Mouse (Mus musculus) large intestine, adult 2 months (tissue): ENCODE data around the gene Swsap1. TPM values are rescaled to one million over a fixed set of nuclear protein-coding genes. Genes with fewer than 3 reads are reported as not detected.

ENCODE experiments used
- DNase-seq: peaks from one replicate; pipeline ENCODE4 v3.0.0-alpha.2; 2012; ENCODE audit warnings: low read depth, low spot score
- WGBS: fragments of 180-500 bp; shearing (Covaris S2); methylation state at CpG from one replicate; pipeline ENCODE4 v1.1.7; 2018; 5-methylcytosine and 5-hydroxymethylcytosine counted together
- polyA plus RNA-seq: library from polyadenylated mRNA; depleted of rRNA; stranded (reverse); fragments of >200 nt; gene quantifications from 2 replicates; pipeline ENCODE4 v1.2.3, GENCODE M21; 2012; rRNA removed

The Swsap1 gene
- polyA plus RNA-seq, 1 experiment = 8.0 TPM

GRCm38 (mm10) chr9:22002194-22003162, 46.9 kb downstream of the Swsap1 start, which contains the start of the genes Ccdc151 and Prkcsh:
Gene Ccdc151, minus strand, starts transcription at chr9:22002634.
Gene Prkcsh, plus strand, starts transcription at chr9:22002806.
- 7% methylated on average over 57 of the region's 57 CpGs for WGBS
- DNase-seq = peak; percentile 99

- DNase-seq = no peak
- WGBS = under 1% methylated on average over 18 of the region's 18 CpGs
Measured at GRCm38 (mm10) chr9:22003163-22003554, 47.6 kb downstream of the Swsap1 start.

GRCm38 (mm10) chr9:22004546-22004945, 49.0 kb downstream of the Swsap1 start:
- 66% methylated on average over 12 of the region's 12 CpGs for WGBS
- no peak for DNase-seq

Other genes starting within 250 kb of the Swsap1 start
- 64.7 and 74.0 TPM in 2 replicates for gene Ldlr, start 232.3 kb upstream of the Swsap1 start, polyA plus RNA-seq
- 28.5 and 31.7 TPM in 2 replicates for gene Spc24, start 195.5 kb upstream of the Swsap1 start, polyA plus RNA-seq
- gene Kank2, start 157.0 kb upstream of the Swsap1 start, polyA plus RNA-seq = 11.3 and 16.0 TPM in 2 replicates
- gene Angptl8, start 120.2 kb upstream of the Swsap1 start, polyA plus RNA-seq = 6.2 and 7.6 TPM in 2 replicates
- gene Dock6, start 103.1 kb upstream of the Swsap1 start, polyA plus RNA-seq = 52.5 and 66.4 TPM in 2 replicates
- gene Rab3d, start 37.6 kb upstream of the Swsap1 start, polyA plus RNA-seq = 70.2 and 84.5 TPM in 2 replicates
- 0.98 and 1.9 TPM in 2 replicates for gene Ccdc159, start 28.3 kb upstream of the Swsap1 start, polyA plus RNA-seq
- gene Tmem205, start 28.2 kb upstream of the Swsap1 start, polyA plus RNA-seq = 101 and 102 TPM in 2 replicates
- 2.9 and 3.1 TPM in 2 replicates for gene Plppr2, start 18.7 kb upstream of the Swsap1 start, polyA plus RNA-seq
- gene Epor, start 7.8 kb downstream of the Swsap1 start, polyA plus RNA-seq = 1.1 and 1.8 TPM in 2 replicates
- gene Rgl3, start 33.7 kb downstream of the Swsap1 start, polyA plus RNA-seq = 1.9 and 2.4 TPM in 2 replicates
- gene Ccdc151, start 46.9 kb downstream of the Swsap1 start, polyA plus RNA-seq = 0.14 and 0.15 TPM in 2 replicates
- 127 and 130 TPM in 2 replicates for gene Prkcsh, start 47.1 kb downstream of the Swsap1 start, polyA plus RNA-seq
- gene Elavl3, start 96.3 kb downstream of the Swsap1 start, polyA plus RNA-seq = 0.29 and 0.47 TPM in 2 replicates
- gene Gm49318, start 115.5 kb downstream of the Swsap1 start, polyA plus RNA-seq = not detected in 2 replicates
- gene Zfp653, start 115.6 kb downstream of the Swsap1 start, polyA plus RNA-seq = 8.6 and 10.0 TPM in 2 replicates
- 47.7 and 48.6 TPM in 2 replicates for gene Ecsit, start 129.7 kb downstream of the Swsap1 start, polyA plus RNA-seq
- 253 and 296 TPM in 2 replicates for gene Cnn1, start 143.5 kb downstream of the Swsap1 start, polyA plus RNA-seq
- gene Elof1, start 161.4 kb downstream of the Swsap1 start, polyA plus RNA-seq = 120 and 148 TPM in 2 replicates
- 233 and 244 TPM in 2 replicates for gene Acp5, start 180.0 kb downstream of the Swsap1 start, polyA plus RNA-seq
- 45.9 and 50.1 TPM in 2 replicates for gene Pigyl, start 201.1 kb downstream of the Swsap1 start, polyA plus RNA-seq
- gene Zfp872, start 232.3 kb downstream of the Swsap1 start, polyA plus RNA-seq = not detected in 2 replicates